Mouse (Mus musculus) kidney, embryonic 14.5 days (tissue): ENCODE measurements at regions not wholly inside any gene's neighbourhood (a gene's known extent, or its start where the extent isn't known, plus 50 kb on each side); places are given as distances from the start of the nearest gene placed in this dataset.

Experiments
- ATAC-seq: fragments of 200-750 bp; cut with Nextera tagmentation; 2 replicates; pipeline ENCODE4 v1.8.0; 2017; ENCODE audit warnings: moderate number of reproducible peaks, mild to moderate bottlenecking, moderate TSS enrichment, moderate library complexity; ENCODE audit not compliant: low FRiP score, low TSS enrichment
- H3K27ac ChIP-seq: fragments of 300-500 bp; sonication (generic); 2 replicates; pipeline ENCODE4 v1.5.1; 2014; ENCODE audit warnings: low read depth, mild to moderate bottlenecking, low read length, moderate library complexity, mixed read lengths
- H3K27me3 ChIP-seq: fragments of 300-500 bp; sonication (generic); 2 replicates; pipeline ENCODE4 v1.6.1; 2014; ENCODE audit warnings: mild to moderate bottlenecking, low read length; ENCODE audit not compliant: control insufficient read depth, insufficient read depth
- H3K36me3 ChIP-seq: fragments of 300-500 bp; sonication (generic); 2 replicates; pipeline ENCODE4 v1.6.1; 2014; ENCODE audit warnings: low read length, mixed read lengths; ENCODE audit not compliant: control insufficient read depth, insufficient read depth
- H3K4me1 ChIP-seq: fragments of 300-500 bp; sonication (generic); 2 replicates; pipeline ENCODE4 v1.6.1; 2014; ENCODE audit warnings: low read length, mixed read lengths; ENCODE audit not compliant: control insufficient read depth, insufficient read depth
- H3K4me2 ChIP-seq: fragments of 300-500 bp; sonication (generic); replicated peaks from 2 replicates; pipeline ENCODE4 v1.6.1; 2014; ENCODE audit warnings: low read depth, mild to moderate bottlenecking, low read length
- H3K4me3 ChIP-seq: fragments of 300-500 bp; sonication (generic); 2 replicates; pipeline ENCODE4 v1.5.1; 2014; ENCODE audit warnings: mild to moderate bottlenecking, low read length
- H3K9ac ChIP-seq: fragments of 300-500 bp; sonication (generic); 2 replicates; pipeline ENCODE4 v1.6.1; 2014; ENCODE audit warnings: low read depth, mild to moderate bottlenecking, low read length, moderate library complexity
- H3K9me3 ChIP-seq: fragments of 300-500 bp; sonication (generic); 2 replicates; pipeline ENCODE4 v1.6.1; 2016; ENCODE audit warnings: low read length; ENCODE audit not compliant: control insufficient read depth
- WGBS: fragments of 180-500 bp; shearing (Covaris S2); extraction: QIAGEN DNeasy Blood & Tissue Kit; methylation state at CpG from one replicate; pipeline ENCODE4 v1.1.7; 2014; 5-methylcytosine and 5-hydroxymethylcytosine counted together

GRCm38 (mm10) chr11:42754481-42755272, 280.9 kb upstream of the Gm9972 start:
- no peak for ATAC-seq
- Histone ChIP-seq H3K9me3 (no peaks in the 10 kb centered on the region), H3K4me2 (no peak overlapping the region), H3K27ac (no peak overlapping the region), H3K4me3 (no peak overlapping the region), H3K9ac (no peak overlapping the region), H3K27me3 (no peaks in the 10 kb centered on the region), H3K36me3 (no peaks in the 10 kb centered on the region), H3K4me1 (no peaks in the 10 kb centered on the region)
- WGBS: 66% methylated on average over 6 of the region's 6 CpGs

- no peaks in the 10 kb centered on the region for H3K36me3 ChIP-seq
- ATAC-seq: no peak
- H3K9ac ChIP-seq: no peak overlapping the region
- H3K4me1 ChIP-seq: no peaks in the 10 kb centered on the region
- H3K4me2 ChIP-seq: no peak overlapping the region
- H3K27ac ChIP-seq: no peak overlapping the region
- no peaks in the 10 kb centered on the region for H3K27me3 ChIP-seq
- H3K9me3 ChIP-seq: no peaks in the 10 kb centered on the region
- H3K4me3 ChIP-seq: no peak overlapping the region
- 57% methylated on average over 4 of the region's 4 CpGs for WGBS
Observed at GRCm38 (mm10) chr11:42755415-42755814, 280.1 kb upstream of the Gm9972 start.

- ATAC-seq: no peak
Observed at GRCm38 (mm10) chr11:42765213-42765612, 270.3 kb upstream of the Gm9972 start.

GRCm38 (mm10) chr11:42775074-42775676, 260.4 kb upstream of the Gm9972 start:
- H3K9ac ChIP-seq: no peak overlapping the region
- no peak for ATAC-seq
- H3K4me3 ChIP-seq: no peak overlapping the region
- no peak overlapping the region for H3K4me2 ChIP-seq
- no peaks in the 10 kb centered on the region for H3K27me3 ChIP-seq
- no peak overlapping the region for H3K27ac ChIP-seq
- no peaks in the 10 kb centered on the region for H3K36me3 ChIP-seq
- no peaks in the 10 kb centered on the region for H3K9me3 ChIP-seq
- no peaks in the 10 kb centered on the region for H3K4me1 ChIP-seq
- WGBS: 62% methylated on average over 4 of the region's 4 CpGs

More at GRCm38 (mm10) chr11:42765213-42765612, 270.3 kb upstream of the Gm9972 start:
- Histone ChIP-seq H3K4me2 (no peak overlapping the region), H3K4me1 (no peaks in the 10 kb centered on the region), H3K27ac (no peak overlapping the region), H3K36me3 (no peaks in the 10 kb centered on the region), H3K4me3 (no peak overlapping the region), H3K9me3 (no peaks in the 10 kb centered on the region), H3K9ac (no peak overlapping the region), H3K27me3 (no peaks in the 10 kb centered on the region)

DNA sequence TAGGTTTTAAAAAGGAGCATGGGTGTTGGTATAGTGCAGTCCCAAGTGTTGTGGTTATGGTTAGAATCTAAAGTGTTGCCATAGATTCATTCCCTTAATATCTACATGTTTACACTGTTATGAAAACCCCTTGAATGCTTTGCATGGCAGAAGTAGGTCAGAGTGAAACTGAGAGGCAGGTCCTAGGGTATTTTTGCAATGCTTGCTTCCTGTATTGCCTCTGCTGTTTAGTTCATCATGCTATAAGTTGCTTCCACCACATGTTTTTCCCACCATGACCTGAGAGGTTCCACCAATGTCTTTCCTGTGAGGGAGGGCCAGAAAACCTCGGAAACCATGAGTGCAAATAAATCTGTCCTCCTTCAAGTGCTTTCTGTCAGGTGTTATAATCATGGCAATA, 224.1 kb upstream of the Gm9972 start:
- H3K27ac ChIP-seq: no peak overlapping the region
- no peaks in the 10 kb centered on the region for H3K9me3 ChIP-seq
- H3K4me2 ChIP-seq: no peak overlapping the region
- no peaks in the 10 kb centered on the region for H3K27me3 ChIP-seq
- H3K9ac ChIP-seq: no peak overlapping the region
- H3K4me3 ChIP-seq: no peak overlapping the region
- H3K36me3 ChIP-seq: no peaks in the 10 kb centered on the region
- H3K4me1 ChIP-seq: no peaks in the 10 kb centered on the region
- WGBS: 66% methylated on average over 1 of the region's 1 CpGs
- no peak for ATAC-seq

- no peak overlapping the region for H3K9ac ChIP-seq
- WGBS: 88% methylated on average over 2 of the region's 2 CpGs
- no peak overlapping the region for H3K4me3 ChIP-seq
- no peak overlapping the region for H3K27ac ChIP-seq
- no peaks in the 10 kb centered on the region for H3K36me3 ChIP-seq
- H3K9me3 ChIP-seq: no peaks in the 10 kb centered on the region
- no peak overlapping the region for H3K4me2 ChIP-seq
- H3K27me3 ChIP-seq: no peaks in the 10 kb centered on the region
- no peak for ATAC-seq
- no peaks in the 10 kb centered on the region for H3K4me1 ChIP-seq
Observed at GRCm38 (mm10) chr11:42815753-42816152, 219.8 kb upstream of the Gm9972 start.

GRCm38 (mm10) chr11:42822835-42823234, 212.7 kb upstream of the Gm9972 start:
- H3K4me1 ChIP-seq: no peaks in the 10 kb centered on the region
- H3K9me3 ChIP-seq: no peaks in the 10 kb centered on the region
- no peaks in the 10 kb centered on the region for H3K27me3 ChIP-seq
- H3K27ac ChIP-seq: no peak overlapping the region
- no peak overlapping the region for H3K9ac ChIP-seq
- no peak for ATAC-seq
- no peak overlapping the region for H3K4me3 ChIP-seq
- no peaks in the 10 kb centered on the region for H3K36me3 ChIP-seq
- 57% methylated on average over 1 of the region's 1 CpGs for WGBS
- H3K4me2 ChIP-seq: no peak overlapping the region

DNA sequence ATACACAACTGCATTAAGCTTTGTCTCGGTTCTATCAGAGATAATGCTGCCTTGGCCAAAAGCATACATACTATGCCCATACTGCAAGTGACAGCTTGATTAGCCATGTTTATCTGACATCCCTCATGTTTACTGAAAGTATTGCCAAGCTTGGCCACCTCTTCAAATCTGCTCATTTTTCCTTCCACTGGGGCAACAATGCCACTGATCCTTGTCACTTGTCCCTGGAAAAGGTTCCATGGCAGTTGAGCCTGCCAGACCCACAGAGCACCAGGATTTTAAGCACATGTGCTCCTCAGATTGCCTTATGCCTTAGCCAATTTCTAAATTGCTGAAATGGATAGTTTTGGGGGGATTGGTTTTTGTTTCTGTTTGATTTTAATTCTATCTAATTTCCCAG, 189.8 kb upstream of the Gm9972 start:
- Histone ChIP-seq H3K9ac (no peak overlapping the region), H3K36me3 (no peaks in the 10 kb centered on the region), H3K4me3 (no peak overlapping the region), H3K9me3 (no peaks in the 10 kb centered on the region), H3K4me1 (no peaks in the 10 kb centered on the region), H3K27me3 (no peaks in the 10 kb centered on the region), H3K27ac (no peak overlapping the region), H3K4me2 (no peak overlapping the region)
- ATAC-seq: no peak
- WGBS: 92% methylated on average over 1 of the region's 1 CpGs

GRCm38 (mm10) chr11:42854411-42854810, 181.1 kb upstream of the Gm9972 start:
- WGBS: 77% methylated on average over 4 of the region's 4 CpGs
- Histone ChIP-seq H3K27ac (no peak overlapping the region), H3K4me3 (no peak overlapping the region), H3K27me3 (no peaks in the 10 kb centered on the region), H3K9me3 (no peaks in the 10 kb centered on the region), H3K9ac (no peak overlapping the region), H3K4me1 (no peaks in the 10 kb centered on the region), H3K4me2 (no peak overlapping the region), H3K36me3 (no peaks in the 10 kb centered on the region)
- no peak for ATAC-seq
